Mouse (Mus musculus): Measurements from ENCODE around the gene Itpr2. TPM values are rescaled to one million over a fixed set of nuclear protein-coding genes. Genes with fewer than 3 reads are reported as not detected.

Gene Itpr2
- polyA plus RNA-seq, 1 experiment from 2014 or later, result 19.4 TPM

GRCm38 (mm10) chr6:146500771-146501170 is 1.3 kb downstream of the Itpr2 start:
- peak overlapping the region; percentile 89; the same call in 1 of the 2 replicates for H3K27ac ChIP-seq
- 51% methylated on average over 5 of the region's 5 CpGs for WGBS
- peak overlapping the region; percentile 81 for H3K4me3 ChIP-seq
- peaks cover 39% of the 10 kb centered on the region for H3K4me1 ChIP-seq
- DNase-seq (ENCODE audit: low spot score), result no peak
- no peaks in the 10 kb centered on the region for H3K36me3 ChIP-seq
- no peaks in the 10 kb centered on the region for H3K9me3 ChIP-seq
- H3K27me3 ChIP-seq (ENCODE audit: insufficient read depth, poor library complexity, severe bottlenecking), result peaks cover 10% of the 10 kb centered on the region; the same call in 1 of the 2 replicates

DNA sequence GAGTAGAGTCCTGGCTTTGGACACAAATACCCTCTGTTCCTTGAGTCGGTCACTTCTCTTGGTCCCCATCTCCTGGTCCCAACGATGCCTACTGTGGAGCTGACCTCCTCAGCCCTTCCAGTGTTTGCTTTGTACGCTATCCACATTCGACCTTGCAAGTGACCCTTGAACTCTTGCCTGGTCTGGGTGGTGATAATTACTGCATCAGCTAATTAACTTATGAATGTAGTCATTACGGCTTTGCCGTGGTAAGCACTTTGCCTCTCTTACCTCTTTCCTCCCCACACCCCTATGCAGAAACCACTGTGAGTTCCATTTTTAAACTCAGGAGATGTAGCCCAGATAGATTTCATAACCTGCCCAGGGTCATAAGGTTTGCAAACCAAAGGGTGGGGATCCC is 1.8 kb downstream of the Itpr2 start:
- Histone ChIP-seq H3K4me1 (peaks cover 39% of the 10 kb centered on the region), H3K27me3 (ENCODE audit: insufficient read depth, poor library complexity, severe bottlenecking) (peaks cover 10% of the 10 kb centered on the region; the same call in 1 of the 2 replicates), H3K36me3 (no peaks in the 10 kb centered on the region), H3K4me3 (peak overlapping the region; percentile 81), H3K27ac (no peak overlapping the region), H3K9me3 (no peaks in the 10 kb centered on the region)
- no peak for DNase-seq (ENCODE audit: low spot score)
- 65% methylated on average over 6 of the region's 6 CpGs for WGBS

DNA sequence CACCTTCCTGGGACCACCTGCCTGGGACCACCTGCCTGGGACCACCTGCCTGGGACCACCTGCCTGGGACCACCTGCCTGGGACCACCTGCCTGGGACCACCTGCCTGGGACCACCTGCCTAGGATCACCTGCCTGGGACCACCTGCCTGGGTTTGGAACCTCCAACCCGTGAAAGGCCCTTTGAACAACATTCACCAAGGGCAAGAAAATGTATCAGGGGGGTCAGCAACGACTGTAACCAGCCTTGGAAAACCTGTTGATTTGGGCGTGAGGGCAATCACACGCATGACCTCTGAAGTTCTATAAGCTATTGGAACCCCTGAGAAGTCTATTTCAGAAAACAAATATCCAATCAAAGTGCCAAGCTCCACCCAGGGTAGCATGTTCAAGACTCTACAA is 2.5 kb downstream of the Itpr2 start:
- whole genome bisulfite sequencing, result 74% methylated on average over 4 of the region's 4 CpGs
- DNase-seq (ENCODE audit: low spot score), result no peak
- no peak overlapping the region for H3K27ac ChIP-seq
- H3K9me3 ChIP-seq, result no peaks in the 10 kb centered on the region
- H3K36me3 ChIP-seq, result no peaks in the 10 kb centered on the region
- peaks cover 39% of the 10 kb centered on the region for H3K4me1 ChIP-seq
- peak overlapping the region; percentile 81; the same call in 1 of the 2 replicates for H3K4me3 ChIP-seq
- H3K27me3 ChIP-seq (ENCODE audit: insufficient read depth, poor library complexity, severe bottlenecking), result peaks cover 10% of the 10 kb centered on the region; the same call in 1 of the 2 replicates

DNA sequence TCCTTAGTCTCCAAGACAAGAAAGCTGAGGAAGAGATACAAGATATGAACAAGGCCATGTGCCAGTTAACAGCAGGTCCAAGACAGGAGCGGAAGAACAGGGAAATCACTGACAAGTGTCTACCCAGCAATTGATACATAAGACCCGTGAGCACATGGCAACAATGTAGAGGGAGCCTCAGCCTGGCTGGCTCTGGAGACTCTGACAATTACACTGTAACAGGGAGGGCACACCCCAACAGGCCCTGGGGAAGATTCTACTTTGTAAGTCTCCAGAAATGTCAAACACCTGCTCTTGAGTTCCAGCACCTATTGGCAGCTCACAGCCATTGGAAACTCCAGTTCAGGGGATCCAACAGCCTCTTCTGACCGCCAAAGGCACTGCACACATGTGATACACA is 3.6 kb downstream of the Itpr2 start:
- DNase-seq (ENCODE audit: low spot score), result no peak
- peaks cover 38% of the 10 kb centered on the region for H3K4me1 ChIP-seq
- no peaks in the 10 kb centered on the region for H3K9me3 ChIP-seq
- no peak overlapping the region for H3K27ac ChIP-seq
- no peaks in the 10 kb centered on the region for H3K36me3 ChIP-seq
- WGBS, result 66% methylated on average over 3 of the region's 3 CpGs
- no peak overlapping the region for H3K4me3 ChIP-seq
- 0 out of 2 replicates have a peak, but pooled peaks cover 5% of the 10 kb centered on the region for H3K27me3 ChIP-seq (ENCODE audit: insufficient read depth, poor library complexity, severe bottlenecking)

GRCm38 (mm10) chr6:146497866-146498265 is 4.2 kb downstream of the Itpr2 start:
- H3K36me3 ChIP-seq, result no peaks in the 10 kb centered on the region
- peaks cover 32% of the 10 kb centered on the region for H3K4me1 ChIP-seq
- 68% methylated on average over 4 of the region's 4 CpGs for WGBS
- H3K27me3 ChIP-seq (ENCODE audit: insufficient read depth, poor library complexity, severe bottlenecking), result no peaks in the 10 kb centered on the region
- no peak for DNase-seq (ENCODE audit: low spot score)
- no peaks in the 10 kb centered on the region for H3K9me3 ChIP-seq
- no peak overlapping the region for H3K4me3 ChIP-seq
- no peak overlapping the region for H3K27ac ChIP-seq

DNA sequence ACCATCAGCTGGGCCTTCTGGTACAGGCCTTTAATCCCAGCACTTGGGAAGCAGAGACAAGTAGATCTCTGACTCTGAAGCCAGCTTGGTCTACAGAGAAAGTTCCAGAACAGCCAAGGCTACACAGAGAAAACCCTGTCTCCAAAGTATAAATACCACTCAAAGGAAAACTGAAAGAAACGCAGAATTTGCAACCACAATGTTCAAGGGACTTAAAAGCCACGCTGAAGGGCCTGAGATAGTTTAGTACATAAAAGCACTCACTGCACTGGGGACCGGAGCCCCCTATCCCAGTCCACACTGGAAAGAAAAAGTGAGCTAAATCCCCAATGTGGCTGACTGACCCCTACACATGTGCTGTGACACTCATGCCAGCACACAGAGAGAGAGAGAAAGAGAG is 4.6 kb downstream of the Itpr2 start:
- 79% methylated on average over 3 of the region's 3 CpGs for WGBS
- H3K9me3 ChIP-seq, result no peaks in the 10 kb centered on the region

DNA sequence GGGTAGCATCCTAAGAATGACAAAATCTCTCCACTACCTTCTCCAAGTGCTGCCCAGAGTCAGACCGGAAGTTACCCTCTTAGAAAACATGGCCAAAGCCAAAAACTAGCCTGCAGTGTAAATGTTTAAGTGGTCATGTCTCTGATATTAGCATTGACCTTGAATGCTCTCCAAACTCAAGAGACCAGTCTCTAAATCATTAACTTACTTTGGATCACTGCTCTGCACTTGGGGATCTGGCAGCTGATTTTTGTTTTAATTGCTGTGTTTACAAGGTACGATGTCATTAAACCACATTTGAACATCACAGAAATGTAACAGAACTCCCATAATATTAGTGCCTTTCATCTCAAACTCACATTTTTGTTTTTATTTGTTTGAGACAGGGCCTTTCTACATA is 10.3 kb downstream of the Itpr2 start:
- H3K4me3 ChIP-seq, result no peak overlapping the region
- WGBS, result 82% methylated on average over 2 of the region's 2 CpGs
- DNase-seq (ENCODE audit: low spot score), result no peak
- no peaks in the 10 kb centered on the region for H3K9me3 ChIP-seq
- no peaks in the 10 kb centered on the region for H3K36me3 ChIP-seq
- H3K4me1 ChIP-seq, result peaks cover 8% of the 10 kb centered on the region
- no peak overlapping the region for H3K27ac ChIP-seq
- H3K27me3 ChIP-seq (ENCODE audit: insufficient read depth, poor library complexity, severe bottlenecking), result no peaks in the 10 kb centered on the region

More for the DNA sequence above, 4.6 kb downstream of the Itpr2 start:
- Histone ChIP-seq H3K4me3 (no peak overlapping the region), H3K27me3 (ENCODE audit: insufficient read depth, poor library complexity, severe bottlenecking) (no peaks in the 10 kb centered on the region), H3K4me1 (peaks cover 28% of the 10 kb centered on the region), H3K36me3 (no peaks in the 10 kb centered on the region), H3K27ac (no peak overlapping the region)
- DNase-seq (ENCODE audit: low spot score), result no peak

DNA sequence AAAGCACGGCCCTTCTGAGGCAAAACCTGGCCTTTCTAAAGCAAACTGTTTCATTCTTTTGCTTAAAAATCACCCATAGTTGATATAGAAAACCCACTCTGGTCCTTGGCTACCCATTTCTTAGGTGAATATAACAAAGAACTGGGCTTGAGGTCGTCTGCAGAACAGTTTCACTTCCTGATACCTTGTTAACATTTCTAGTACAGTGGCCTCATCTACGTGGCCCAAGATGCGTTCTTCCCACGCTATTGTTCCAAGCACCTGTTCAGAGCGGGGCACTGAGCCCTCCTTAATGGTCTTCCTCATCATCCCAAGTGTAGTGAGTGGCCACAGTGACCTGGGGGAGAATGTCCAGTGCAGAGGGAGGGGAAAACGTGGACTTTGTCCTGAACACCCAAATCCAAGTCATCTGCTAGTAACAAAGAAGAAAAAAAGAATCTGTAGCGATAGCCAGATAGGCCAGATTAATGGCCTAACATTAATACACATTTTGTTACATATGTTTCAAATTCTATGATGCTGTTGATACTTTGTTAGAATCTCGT is 11.5 kb downstream of the Itpr2 start:
- Histone ChIP-seq H3K36me3 (no peaks in the 10 kb centered on the region), H3K4me1 (peaks cover 10% of the 10 kb centered on the region), H3K27ac (no peak overlapping the region), H3K4me3 (no peak overlapping the region), H3K27me3 (ENCODE audit: insufficient read depth, poor library complexity, severe bottlenecking) (no peaks in the 10 kb centered on the region), H3K9me3 (no peaks in the 10 kb centered on the region)
- no peak for DNase-seq (ENCODE audit: low spot score)
- 82% methylated on average over 9 of the region's 9 CpGs for WGBS

GRCm38 (mm10) chr6:146489841-146490240 is 12.2 kb downstream of the Itpr2 start:
- WGBS, result 90% methylated on average over 6 of the region's 6 CpGs
- DNase-seq (ENCODE audit: low spot score), result no peak
- Histone ChIP-seq H3K9me3 (no peaks in the 10 kb centered on the region), H3K4me3 (no peak overlapping the region), H3K27ac (no peak overlapping the region), H3K27me3 (ENCODE audit: insufficient read depth, poor library complexity, severe bottlenecking) (no peaks in the 10 kb centered on the region), H3K4me1 (peaks cover 15% of the 10 kb centered on the region), H3K36me3 (no peaks in the 10 kb centered on the region)

DNA sequence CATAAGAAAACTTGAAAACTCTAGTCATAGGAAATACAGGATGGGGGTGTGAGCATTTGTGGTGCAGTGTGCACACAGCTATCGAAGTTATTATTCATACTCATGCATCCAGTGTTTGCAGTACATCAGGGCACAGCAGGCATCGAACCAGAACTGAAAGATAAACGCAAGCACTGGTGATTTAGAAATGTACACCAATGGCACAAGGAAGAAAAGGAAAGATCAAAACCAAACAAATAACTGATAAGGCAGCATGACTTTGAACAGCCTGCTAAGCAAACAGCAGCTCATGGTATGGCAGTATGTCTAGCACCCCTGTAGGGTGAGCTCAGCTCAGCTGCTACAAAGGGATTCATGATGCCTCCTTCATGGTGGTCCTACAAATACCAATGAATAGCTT is 13.3 kb downstream of the Itpr2 start:
- Histone ChIP-seq H3K27me3 (ENCODE audit: insufficient read depth, poor library complexity, severe bottlenecking) (no peaks in the 10 kb centered on the region), H3K4me1 (peaks cover 15% of the 10 kb centered on the region), H3K36me3 (no peaks in the 10 kb centered on the region), H3K4me3 (no peak overlapping the region), H3K9me3 (no peaks in the 10 kb centered on the region), H3K27ac (no peak overlapping the region)
- no peak for DNase-seq (ENCODE audit: low spot score)
- WGBS, result 63% methylated on average over 3 of the region's 3 CpGs

GRCm38 (mm10) chr6:146487079-146487478 is 14.9 kb downstream of the Itpr2 start:
- Histone ChIP-seq H3K27ac (0 out of 2 replicates have a peak overlapping the region, but pooled peaks have one; percentile 29), H3K4me1 (peaks cover 23% of the 10 kb centered on the region), H3K27me3 (ENCODE audit: insufficient read depth, poor library complexity, severe bottlenecking) (no peaks in the 10 kb centered on the region), H3K4me3 (0 out of 2 replicates have a peak overlapping the region, but pooled peaks have one; percentile 18), H3K36me3 (no peaks in the 10 kb centered on the region), H3K9me3 (no peaks in the 10 kb centered on the region)
- 42% methylated on average over 9 of the region's 9 CpGs for WGBS
- DNase-seq (ENCODE audit: low spot score), result no peak

DNA sequence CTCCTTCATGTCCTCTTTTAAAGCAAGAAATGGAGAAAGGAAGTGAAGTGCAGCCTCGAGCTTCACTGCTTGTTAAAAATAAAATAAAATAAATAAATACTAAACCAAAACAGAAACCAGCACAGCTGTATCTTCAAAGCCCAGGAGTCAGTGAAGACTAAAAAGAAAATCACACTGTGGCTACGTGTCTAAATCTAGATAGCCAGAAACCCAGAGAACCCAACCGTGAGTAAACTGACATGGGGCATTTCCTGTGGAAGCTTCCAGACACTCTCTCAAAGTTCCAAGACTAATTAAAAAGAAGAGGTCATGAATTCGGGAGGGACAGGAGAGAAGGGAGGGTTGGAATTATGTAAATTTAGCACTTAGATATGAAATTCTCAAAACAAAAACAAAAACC is 15.9 kb downstream of the Itpr2 start:
- no peak for DNase-seq (ENCODE audit: low spot score)
- 42% methylated on average over 4 of the region's 4 CpGs for WGBS

GRCm38 (mm10) chr6:146481441-146481840 is 20.6 kb downstream of the Itpr2 start:
- H3K27ac ChIP-seq, result no peak overlapping the region
- peaks cover 30% of the 10 kb centered on the region for H3K4me1 ChIP-seq
- no peaks in the 10 kb centered on the region for H3K27me3 ChIP-seq (ENCODE audit: insufficient read depth, poor library complexity, severe bottlenecking)
- no peaks in the 10 kb centered on the region for H3K9me3 ChIP-seq
- DNase-seq (ENCODE audit: low spot score), result no peak
- 70% methylated on average over 6 of the region's 6 CpGs for WGBS
- no peak overlapping the region for H3K4me3 ChIP-seq
- no peaks in the 10 kb centered on the region for H3K36me3 ChIP-seq

More for the DNA sequence above, 15.9 kb downstream of the Itpr2 start:
- Histone ChIP-seq H3K27ac (no peak overlapping the region), H3K27me3 (ENCODE audit: insufficient read depth, poor library complexity, severe bottlenecking) (no peaks in the 10 kb centered on the region), H3K4me1 (peaks cover 31% of the 10 kb centered on the region), H3K4me3 (no peak overlapping the region), H3K36me3 (no peaks in the 10 kb centered on the region), H3K9me3 (no peaks in the 10 kb centered on the region)

DNA sequence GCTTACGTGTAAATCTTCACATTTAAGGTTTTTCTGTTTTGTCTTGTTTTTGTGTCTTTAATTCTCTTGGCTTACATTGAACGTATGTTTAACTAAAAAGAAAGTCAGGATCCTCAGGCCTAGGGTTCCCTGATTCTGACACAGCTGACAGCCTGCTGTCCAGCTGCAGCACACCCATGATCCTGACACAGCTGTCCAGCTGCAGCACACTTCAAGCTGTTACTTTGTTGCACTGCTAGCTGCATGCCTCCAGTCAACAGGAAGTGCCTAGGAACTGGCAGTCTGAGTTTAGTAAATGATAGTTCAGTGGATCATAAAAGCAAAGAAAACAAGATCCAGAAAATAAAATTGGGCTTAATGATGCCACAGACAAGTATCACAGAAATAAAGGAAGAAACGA is 21.1 kb downstream of the Itpr2 start:
- Histone ChIP-seq H3K27me3 (ENCODE audit: insufficient read depth, poor library complexity, severe bottlenecking) (no peaks in the 10 kb centered on the region), H3K9me3 (no peaks in the 10 kb centered on the region), H3K4me3 (no peak overlapping the region), H3K4me1 (peaks cover 30% of the 10 kb centered on the region), H3K36me3 (no peaks in the 10 kb centered on the region), H3K27ac (no peak overlapping the region)
- no peak for DNase-seq (ENCODE audit: low spot score)
- 78% methylated on average over 3 of the region's 3 CpGs for WGBS
